In the genomic region with DNA sequence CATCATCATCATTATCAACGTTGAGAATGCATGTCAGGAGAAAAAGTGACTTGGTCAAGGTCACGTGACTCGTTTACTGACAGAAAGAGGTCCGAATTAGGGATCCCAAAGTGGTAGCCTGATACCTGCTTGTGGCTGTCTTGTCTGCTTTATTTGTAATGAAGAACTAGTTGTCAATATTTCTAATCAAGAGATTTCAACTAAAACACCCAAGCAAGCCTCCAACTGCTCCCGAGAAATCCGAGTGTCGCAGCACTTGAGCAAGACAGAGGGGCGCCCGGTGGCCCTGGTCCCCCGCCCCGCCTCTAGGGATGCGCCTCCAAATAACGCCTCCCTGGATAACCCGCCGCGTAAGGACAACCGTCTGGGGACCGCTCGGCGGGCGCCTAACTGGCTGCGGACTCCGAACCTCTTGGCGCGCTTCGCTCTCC, we compare ENCODE assay signal across 8 mouse cellular contexts. TPM values are rescaled to one million over a fixed set of nuclear protein-coding genes. Genes with fewer than 3 reads are reported as not detected.
DNase-seq lines count a peak whose midpoint lies in the region; ATAC-seq lines count a peak whose summit lies in the region.

No protein-coding gene starts in this region.

- under 1% methylated on average over 26 of the region's 26 CpGs for WGBS in lung, embryonic 16.5 days
- 2% methylated on average over 26 of the region's 26 CpGs for WGBS in embryonic facial prominence, embryonic 15.5 days
- WGBS in intestine, embryonic 15.5 days = 1% methylated on average over 26 of the region's 26 CpGs
- 2% methylated on average over 26 of the region's 26 CpGs for WGBS in neural tube, embryonic 13.5 days

- H3K9me3 ChIP-seq in lung, embryonic 16.5 days (ENCODE audit: control insufficient read depth, low read length) = no peaks in the 10 kb centered on the region
- no peaks in the 10 kb centered on the region for H3K9me3 ChIP-seq in embryonic facial prominence, embryonic 15.5 days (replicated peaks)
- H3K9me3 ChIP-seq in intestine, embryonic 15.5 days = no peaks in the 10 kb centered on the region
- H3K9me3 ChIP-seq in neural tube, embryonic 13.5 days = no peaks in the 10 kb centered on the region

- H3K36me3 ChIP-seq in lung, embryonic 16.5 days (ENCODE audit: control insufficient read depth, insufficient read depth, low read length) = no peaks in the 10 kb centered on the region
- H3K36me3 ChIP-seq in embryonic facial prominence, embryonic 15.5 days = no peaks in the 10 kb centered on the region
- H3K36me3 ChIP-seq in intestine, embryonic 15.5 days = no peaks in the 10 kb centered on the region
- H3K36me3 ChIP-seq in neural tube, embryonic 13.5 days = no peaks in the 10 kb centered on the region

- H3K9ac ChIP-seq in lung, embryonic 16.5 days (ENCODE audit: low read length) = peak overlapping the region; percentile 95
- peak overlapping the region; percentile 76 for H3K9ac ChIP-seq in embryonic facial prominence, embryonic 15.5 days
- H3K9ac ChIP-seq in intestine, embryonic 15.5 days = peak overlapping the region; percentile 65
- peak overlapping the region; percentile 93 for H3K9ac ChIP-seq in neural tube, embryonic 13.5 days

- ATAC-seq in lung, embryonic 16.5 days (ENCODE audit: low read depth) = peak; percentile 84
- ATAC-seq in embryonic facial prominence, embryonic 15.5 days (ENCODE audit: insufficient number of reproducible peaks, low FRiP score, low TSS enrichment, low read depth) = peak; percentile 77
- no peak for ATAC-seq in intestine, embryonic 15.5 days
- no peak; the same call in 1 of the 2 replicates for ATAC-seq in neural tube, embryonic 13.5 days (ENCODE audit: low read depth)

- H3K4me3 ChIP-seq in lung, embryonic 16.5 days (ENCODE audit: low read length) = peak overlapping the region; percentile 83
- peak overlapping the region; percentile 68 for H3K4me3 ChIP-seq in embryonic facial prominence, embryonic 15.5 days (replicated peaks)
- H3K4me3 ChIP-seq in intestine, embryonic 15.5 days (replicated peaks) = peak overlapping the region; percentile 53
- H3K4me3 ChIP-seq in neural tube, embryonic 13.5 days = peak overlapping the region; percentile 84

- no peak for DNase-seq in lung, postnatal 25 days (ENCODE audit: low spot score)
- DNase-seq in left cerebral cortex, adult 8-10 months (ENCODE audit: low spot score in 2 of 2) = no peak
- DNase-seq in layer of hippocampus, adult 8-10 months (ENCODE audit: low spot score in 2 of 2) = no peak
- DNase-seq in lung, adult 18-20 months = no peak

- peaks cover 3% of the 10 kb centered on the region; the same call in 1 of the 2 replicates for H3K4me1 ChIP-seq in lung, embryonic 16.5 days (replicated peaks; ENCODE audit: control insufficient read depth, insufficient read depth, low read length)
- H3K4me1 ChIP-seq in embryonic facial prominence, embryonic 15.5 days = peaks cover 6% of the 10 kb centered on the region; the same call in 1 of the 2 replicates
- no peaks in the 10 kb centered on the region for H3K4me1 ChIP-seq in intestine, embryonic 15.5 days (replicated peaks)
- H3K4me1 ChIP-seq in neural tube, embryonic 13.5 days (replicated peaks) = peaks cover 11% of the 10 kb centered on the region

- no peaks in the 10 kb centered on the region for H3K27me3 ChIP-seq in lung, embryonic 16.5 days (ENCODE audit: control insufficient read depth, insufficient read depth, low read depth, low read length)
- no peaks in the 10 kb centered on the region for H3K27me3 ChIP-seq in embryonic facial prominence, embryonic 15.5 days
- no peaks in the 10 kb centered on the region for H3K27me3 ChIP-seq in intestine, embryonic 15.5 days (replicated peaks)
- no peaks in the 10 kb centered on the region for H3K27me3 ChIP-seq in neural tube, embryonic 13.5 days

- H3K4me2 ChIP-seq in lung, embryonic 16.5 days (ENCODE audit: low read depth, low read length) = peak overlapping the region; percentile 96
- peak overlapping the region; percentile 92 for H3K4me2 ChIP-seq in embryonic facial prominence, embryonic 15.5 days (replicated peaks)
- H3K4me2 ChIP-seq in intestine, embryonic 15.5 days (replicated peaks) = peak overlapping the region; percentile 93
- peak overlapping the region; percentile 73 for H3K4me2 ChIP-seq in neural tube, embryonic 13.5 days

- H3K27ac ChIP-seq in lung, embryonic 16.5 days (ENCODE audit: low read length) = peak overlapping the region; percentile 85
- peak overlapping the region; percentile 79 for H3K27ac ChIP-seq in embryonic facial prominence, embryonic 15.5 days (replicated peaks)
- peak overlapping the region; percentile 69 for H3K27ac ChIP-seq in intestine, embryonic 15.5 days
- H3K27ac ChIP-seq in neural tube, embryonic 13.5 days (replicated peaks) = peak overlapping the region; percentile 94

RNA-seq across cellular contexts. Expression of a gene that starts 0.5 kb away (rescaled TPM):
- 9.2 and 10.1 TPM in 2 replicates for polyA plus RNA-seq in lung, embryonic 16.5 days (2015; fragmentation: Nextera tagmentation; extraction: Ambion mirVana)
- polyA plus RNA-seq in embryonic facial prominence, embryonic 15.5 days (2015; fragmentation: Nextera tagmentation; extraction: Ambion mirVana) = 16.4 and 18.2 TPM in 2 replicates
- 5.5 and 6.9 TPM in 2 replicates for polyA plus RNA-seq in intestine, embryonic 15.5 days (2015; fragmentation: Nextera tagmentation; extraction: Ambion mirVana)
- polyA plus RNA-seq in neural tube, embryonic 13.5 days (2015; fragmentation: Nextera tagmentation; extraction: Ambion mirVana) = 16.2 and 20.6 TPM in 2 replicates
- 10 to 100 TPM; 24.3 to 26.9 (median 25.6) TPM for total RNA-seq in left cerebral cortex, adult 8-10 months (2022)
- total RNA-seq in layer of hippocampus, adult 8-10 months (2022) = 10 to 100 TPM; 33.7 to 36.7 (median 35.4) TPM

RNA-seq across cellular contexts. Expression of a gene that starts 37.8 kb away (rescaled TPM):
- polyA plus RNA-seq in lung, embryonic 16.5 days (2015; fragmentation: Nextera tagmentation; extraction: Ambion mirVana) = 0.15 and 0.43 TPM in 2 replicates
- 17.7 and 18.8 TPM in 2 replicates for polyA plus RNA-seq in embryonic facial prominence, embryonic 15.5 days (2015; fragmentation: Nextera tagmentation; extraction: Ambion mirVana)
- polyA plus RNA-seq in intestine, embryonic 15.5 days (2015; fragmentation: Nextera tagmentation; extraction: Ambion mirVana) = 1.3 and 1.4 TPM in 2 replicates
- 0.18 TPM in 1 of 2 replicates, not detected in the other for polyA plus RNA-seq in neural tube, embryonic 13.5 days (2015; fragmentation: Nextera tagmentation; extraction: Ambion mirVana)
- total RNA-seq in left cerebral cortex, adult 8-10 months (2022) = not detected
- total RNA-seq in layer of hippocampus, adult 8-10 months (2022) = not detected

Comparison
In these comparisons a context has a peak if more than half of its experiments do, and no peak if none do; other contexts are left out.
1. ATAC-seq: peak in lung, embryonic 16.5 days (single experiment) and embryonic facial prominence, embryonic 15.5 days (single experiment); none in intestine, embryonic 15.5 days (single experiment) and neural tube, embryonic 13.5 days (single experiment).
2. Peak in every context shown above with its lines, with median percentiles within 50 percentile points of each other: H3K27ac ChIP-seq, H3K4me2 ChIP-seq, H3K4me3 ChIP-seq and H3K9ac ChIP-seq.